Mouse (Mus musculus): Measurements from ENCODE around the gene Smurf1.

DNA sequence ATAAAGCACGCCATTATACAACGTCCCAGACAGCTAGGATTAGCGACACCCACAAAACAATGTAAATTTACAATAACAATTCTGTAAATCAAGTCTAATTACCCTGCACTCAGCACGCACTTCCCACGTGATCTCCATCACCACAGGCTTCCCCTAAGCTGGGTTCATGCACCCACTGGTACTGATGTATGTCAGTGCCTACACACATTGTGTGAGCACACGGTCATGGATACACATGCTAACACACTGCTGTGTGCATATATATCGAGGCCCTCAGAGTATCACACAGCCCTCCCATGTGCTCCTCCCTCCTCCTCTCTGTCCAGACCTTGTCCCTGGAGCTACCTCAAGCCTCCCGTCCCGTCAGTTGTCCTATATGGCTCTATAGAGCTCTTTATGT lies 46.5 kb downstream of the Smurf1 start:
- no peak for TF ChIP-seq CTCF (IDR thresholded peaks at IDR 0.05; ENCODE audit: low read depth, low read length)
- TF ChIP-seq GATA1 (IDR thresholded peaks at IDR 0.05; ENCODE audit: borderline replicate concordance, low read length): no peak
- TF ChIP-seq GATA2 (IDR thresholded peaks at IDR 0.05; ENCODE audit: borderline replicate concordance, low read depth, low read length): no peak

Measured in G1E (cell line).